Mouse (Mus musculus) bone marrow macrophage, adult 2 months (primary cell): ENCODE measurements around the gene Inpp5e.

Source experiments
- CTCF ChIP-seq: IDR thresholded peaks from 2 replicates; pipeline ENCODE4 v1.5.1; 2012; ENCODE audit warnings: low read depth, mild to moderate bottlenecking, low read length, moderate library complexity
- POLR2A ChIP-seq: IDR thresholded peaks from 2 replicates; pipeline ENCODE4 v1.6.1; 2012; ENCODE audit warnings: mild to moderate bottlenecking, low read depth, low read length, borderline replicate concordance

GRCm38 (mm10) chr2:26441261-26441660, 32.3 kb upstream of the Inpp5e start:
- TF ChIP-seq CTCF (no peak), POLR2A (no peak)
